Mouse (Mus musculus): ENCODE results near the gene S100a5. TPM values are rescaled to one million over a fixed set of nuclear protein-coding genes. Genes with fewer than 3 reads are reported as not detected.
A peak's percentile ranks its signal among the peaks of the same experiment; 100 is the strongest.

S100a5 gene
- polyA plus RNA-seq (2016; fragmentation: Nextera tagmentation; extraction: Ambion mirVana) = not detected in 2 replicates

DNA sequence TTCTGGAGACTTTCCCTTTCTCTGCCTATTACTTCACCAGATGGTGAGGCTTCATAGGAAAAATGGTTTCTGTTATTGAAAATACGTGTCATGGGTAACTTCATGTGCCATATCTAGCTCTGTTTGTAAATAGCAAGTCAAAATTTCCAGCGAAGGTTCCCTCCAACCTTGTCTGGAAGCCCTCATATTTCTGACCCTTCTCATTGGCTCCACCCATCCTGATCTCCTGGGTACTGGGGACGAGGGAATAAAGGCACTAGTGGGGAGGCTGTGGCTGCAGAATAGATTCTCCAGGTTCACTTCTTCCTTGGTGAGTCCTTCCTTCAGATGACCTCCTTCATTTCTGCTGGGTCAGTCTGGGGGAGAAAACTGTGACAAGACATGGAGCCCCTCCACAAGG, at the start of gene S100a5:
Gene S100a5 (plus strand): TSS at position 301 of the 400 bp plus-strand sequence.
- no peak for DNase-seq (ENCODE audit: extremely low spot score, low spot score)
- peaks cover 30% of the 10 kb centered on the region for H3K4me1 ChIP-seq
- H3K9me3 ChIP-seq = no peaks in the 10 kb centered on the region
- peaks cover 2% of the 10 kb centered on the region for H3K27me3 ChIP-seq (ENCODE audit: poor library complexity, severe bottlenecking)
- H3K36me3 ChIP-seq (replicated peaks) = no peaks in the 10 kb centered on the region
- WGBS = 73% methylated on average over 3 of the region's 3 CpGs
- H3K4me3 ChIP-seq = no peak within 1 kb of the TSS
- no peak within 1 kb of the TSS for H3K27ac ChIP-seq

DNA sequence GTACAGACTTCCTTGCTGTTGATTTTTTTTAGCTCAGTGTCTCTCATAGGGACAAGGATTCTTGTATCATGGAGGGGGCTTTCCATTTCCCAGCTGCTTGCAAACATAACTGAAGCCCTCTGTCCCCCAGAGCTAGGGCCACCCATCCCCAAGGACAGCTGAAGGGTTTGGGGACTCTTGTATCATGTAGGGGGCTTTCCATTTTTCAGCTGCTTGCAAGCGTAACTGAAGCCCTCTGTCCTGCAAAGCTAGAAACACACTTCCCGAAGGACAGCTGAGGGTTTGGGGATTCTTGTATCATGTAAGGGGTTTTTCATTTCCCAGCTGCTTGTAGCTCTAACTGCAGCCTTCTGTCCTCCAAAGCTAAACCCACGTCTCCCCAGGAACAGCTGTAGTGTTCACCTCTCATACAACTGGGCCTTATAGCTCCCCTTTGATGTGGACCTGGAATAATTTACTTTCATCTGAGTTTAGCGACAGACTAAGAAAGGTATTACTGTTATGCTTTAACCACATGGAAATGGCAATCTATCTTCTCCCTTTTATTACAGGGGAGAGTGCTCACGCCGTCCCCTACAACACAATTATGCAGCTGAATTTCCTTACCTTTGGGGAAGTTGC, 48.2 kb upstream of the S100a5 start, which contains the start of gene S100a3:
Gene S100a3 (plus strand): TSS at position 571 of the 621 bp plus-strand sequence.
- H3K4me3 ChIP-seq = no peak within 1 kb of the TSS
- H3K9me3 ChIP-seq = no peaks in the 10 kb centered on the region
- H3K27ac ChIP-seq = no peak within 1 kb of the TSS
- H3K36me3 ChIP-seq (replicated peaks) = no peaks in the 10 kb centered on the region
- no peaks in the 10 kb centered on the region for H3K27me3 ChIP-seq (ENCODE audit: poor library complexity, severe bottlenecking)
- DNase-seq (ENCODE audit: extremely low spot score, low spot score) = no peak
- peaks cover 4% of the 10 kb centered on the region; the same call in 1 of the 2 replicates for H3K4me1 ChIP-seq
- WGBS = 87% methylated on average over 6 of the region's 6 CpGs

DNA sequence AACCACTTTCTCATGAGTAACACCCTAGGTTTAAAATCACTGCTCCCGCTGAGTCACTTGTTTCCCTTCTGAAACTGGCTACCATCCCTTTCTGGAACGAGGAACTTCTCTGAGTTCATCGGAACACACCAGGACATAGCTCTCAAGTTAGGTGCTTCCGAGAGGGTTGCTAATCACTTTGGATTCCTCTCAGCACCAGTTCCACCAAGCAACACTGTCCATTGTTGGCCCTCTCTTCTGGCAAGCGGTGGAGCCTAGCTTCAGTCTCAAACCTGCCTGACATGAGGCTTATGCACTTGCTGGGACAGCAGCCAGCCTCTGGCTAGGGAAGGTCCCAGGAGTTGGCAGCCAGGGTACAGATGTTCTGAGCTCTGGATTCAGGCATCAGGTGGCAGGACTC, 33.6 kb upstream of the S100a5 start:
- Histone ChIP-seq H3K36me3 (replicated peaks) (no peaks in the 10 kb centered on the region), H3K27ac (no peak overlapping the region), H3K27me3 (ENCODE audit: poor library complexity, severe bottlenecking) (no peaks in the 10 kb centered on the region), H3K4me1 (no peaks in the 10 kb centered on the region), H3K9me3 (no peaks in the 10 kb centered on the region), H3K4me3 (no peak overlapping the region)
- DNase-seq (ENCODE audit: extremely low spot score, low spot score) = no peak
- WGBS = 88% methylated on average over 5 of the region's 5 CpGs

DNA sequence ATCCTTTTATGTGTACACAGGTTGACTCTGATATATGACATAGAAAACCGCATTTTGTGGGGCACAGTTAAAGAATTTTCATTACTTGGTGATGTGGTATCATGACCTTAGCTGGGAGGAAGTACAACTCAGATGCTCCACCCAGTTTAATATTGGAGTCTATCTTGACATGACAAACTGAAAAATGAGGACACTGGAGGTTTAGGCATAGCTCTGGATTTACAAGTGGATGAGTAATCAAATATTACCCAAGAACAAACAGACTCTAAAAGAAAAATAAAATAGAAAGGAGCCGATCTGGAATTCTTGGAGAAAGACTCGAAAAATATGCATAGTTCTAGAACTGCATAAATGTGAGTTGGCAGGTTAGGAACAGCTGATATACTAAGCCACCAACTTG, 33.0 kb upstream of the S100a5 start:
- no peak overlapping the region for H3K27ac ChIP-seq
- H3K36me3 ChIP-seq (replicated peaks) = no peaks in the 10 kb centered on the region
- H3K4me3 ChIP-seq = no peak overlapping the region
- no peaks in the 10 kb centered on the region for H3K27me3 ChIP-seq (ENCODE audit: poor library complexity, severe bottlenecking)
- DNase-seq (ENCODE audit: extremely low spot score, low spot score) = no peak
- H3K4me1 ChIP-seq = no peaks in the 10 kb centered on the region
- H3K9me3 ChIP-seq = no peaks in the 10 kb centered on the region
- 85% methylated on average over 3 of the region's 3 CpGs for WGBS

DNA sequence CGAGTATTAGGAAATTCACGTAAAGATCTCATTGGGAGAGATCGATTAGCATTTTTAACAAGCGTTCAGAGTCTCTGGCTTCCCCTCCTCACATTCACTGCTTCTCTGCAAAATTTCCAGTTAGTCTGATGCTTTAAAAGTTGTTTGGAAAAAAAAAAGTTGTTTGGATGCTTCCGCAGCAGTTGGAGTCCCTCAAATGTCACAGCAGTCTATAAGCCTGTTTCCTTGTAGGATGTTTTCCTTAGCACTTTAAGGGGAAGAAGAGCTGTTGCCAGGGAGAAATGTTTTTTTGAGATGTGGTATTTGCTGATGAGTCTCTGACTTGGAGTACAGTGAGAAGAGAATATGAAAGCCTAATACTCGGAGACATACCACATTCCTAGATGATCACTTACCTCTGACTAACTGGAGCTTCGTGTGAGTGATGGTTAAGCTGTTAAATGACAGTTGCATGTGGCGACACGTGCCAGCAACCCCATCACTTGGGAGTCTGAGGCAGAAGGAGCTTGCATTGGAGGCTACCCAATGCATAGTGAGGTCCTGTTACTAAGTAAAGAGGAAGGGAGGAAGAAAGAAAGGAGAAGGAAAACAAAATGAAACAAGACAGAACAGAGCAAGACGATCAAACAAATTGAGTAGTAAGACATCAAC, 31.8 kb upstream of the S100a5 start:
- no peak for DNase-seq (ENCODE audit: extremely low spot score, low spot score)
- 84% methylated on average over 10 of the region's 10 CpGs for WGBS
- no peak overlapping the region for H3K27ac ChIP-seq

DNA sequence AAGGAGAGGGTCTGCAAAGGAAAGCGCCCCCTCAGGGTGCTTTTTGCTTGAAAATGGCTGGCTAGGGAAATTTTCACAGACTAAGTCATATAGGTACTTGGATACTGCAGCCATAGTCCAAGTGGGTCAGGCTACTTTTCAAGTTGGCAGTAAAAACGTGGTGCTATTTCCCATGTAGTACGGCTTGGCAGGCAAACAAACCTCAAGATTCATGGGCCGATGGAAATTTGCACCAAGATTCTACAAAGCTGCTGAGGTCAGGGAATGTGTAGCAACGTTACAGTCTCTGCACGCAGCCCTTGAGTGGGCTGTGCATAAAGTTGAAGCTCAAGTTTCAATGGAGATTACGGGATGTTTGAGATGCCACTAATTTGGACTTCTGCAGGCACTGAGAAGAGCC, 28.9 kb upstream of the S100a5 start:
- no peak overlapping the region for H3K4me3 ChIP-seq
- DNase-seq (ENCODE audit: extremely low spot score, low spot score) = no peak
- no peaks in the 10 kb centered on the region for H3K27me3 ChIP-seq (ENCODE audit: poor library complexity, severe bottlenecking)
- 84% methylated on average over 7 of the region's 7 CpGs for WGBS
- no peaks in the 10 kb centered on the region for H3K9me3 ChIP-seq
- H3K36me3 ChIP-seq (replicated peaks) = no peaks in the 10 kb centered on the region
- H3K27ac ChIP-seq = no peak overlapping the region
- peaks cover 4% of the 10 kb centered on the region for H3K4me1 ChIP-seq

More for the DNA sequence above, 31.8 kb upstream of the S100a5 start:
- no peaks in the 10 kb centered on the region for H3K36me3 ChIP-seq (replicated peaks)
- no peaks in the 10 kb centered on the region for H3K27me3 ChIP-seq (ENCODE audit: poor library complexity, severe bottlenecking)
- no peaks in the 10 kb centered on the region for H3K4me1 ChIP-seq
- H3K9me3 ChIP-seq = no peaks in the 10 kb centered on the region
- H3K4me3 ChIP-seq = no peak overlapping the region

DNA sequence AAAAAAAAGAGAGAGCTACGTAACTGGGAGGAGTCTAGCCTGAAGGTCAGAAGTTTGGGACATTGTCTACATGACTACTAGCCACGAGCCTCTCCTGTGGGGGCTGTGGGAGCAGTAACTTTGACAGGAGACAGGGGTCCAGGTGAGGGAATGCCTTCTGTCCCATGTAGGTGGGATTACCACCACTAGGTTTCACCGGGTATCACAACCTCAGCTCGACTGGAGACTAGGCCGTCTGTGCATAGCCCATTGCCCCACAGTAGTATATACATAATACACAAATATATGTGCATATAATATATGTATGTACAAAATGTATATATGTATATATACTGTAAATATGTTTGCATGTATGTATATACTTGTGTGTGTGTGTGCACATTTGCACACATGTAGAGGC, 27.2 kb upstream of the S100a5 start:
- Histone ChIP-seq H3K36me3 (replicated peaks) (no peaks in the 10 kb centered on the region), H3K27ac (no peak overlapping the region), H3K4me3 (no peak overlapping the region), H3K4me1 (peaks cover 4% of the 10 kb centered on the region), H3K27me3 (ENCODE audit: poor library complexity, severe bottlenecking) (no peaks in the 10 kb centered on the region), H3K9me3 (no peaks in the 10 kb centered on the region)
- WGBS = 91% methylated on average over 5 of the region's 5 CpGs
- no peak for DNase-seq (ENCODE audit: extremely low spot score, low spot score)

DNA sequence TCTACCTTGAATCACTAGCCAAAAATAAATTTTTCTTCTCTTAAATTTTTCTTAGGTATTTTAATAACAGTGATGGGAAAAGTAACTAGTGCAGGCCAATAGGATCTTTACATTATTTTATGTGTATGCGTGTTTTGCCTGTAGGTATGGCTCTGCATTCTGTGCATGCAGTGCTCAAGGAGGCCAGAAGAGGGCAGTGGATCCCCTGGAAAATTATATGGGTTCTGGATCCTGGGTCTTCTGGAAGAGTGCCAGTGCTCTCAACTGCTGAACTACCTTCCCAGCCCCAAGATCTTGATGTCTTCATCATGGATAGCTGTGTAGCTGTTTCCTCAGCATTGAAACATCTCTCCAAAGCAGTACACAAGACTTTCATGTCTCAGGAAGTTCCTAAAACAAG, 26.2 kb upstream of the S100a5 start:
- no peaks in the 10 kb centered on the region for H3K9me3 ChIP-seq
- peaks cover 4% of the 10 kb centered on the region for H3K4me1 ChIP-seq
- H3K4me3 ChIP-seq = no peak overlapping the region
- WGBS = 87% methylated on average over 1 of the region's 1 CpGs
- H3K27ac ChIP-seq = no peak overlapping the region
- H3K27me3 ChIP-seq (ENCODE audit: poor library complexity, severe bottlenecking) = no peaks in the 10 kb centered on the region
- no peak for DNase-seq (ENCODE audit: extremely low spot score, low spot score)
- no peaks in the 10 kb centered on the region for H3K36me3 ChIP-seq (replicated peaks)

DNA sequence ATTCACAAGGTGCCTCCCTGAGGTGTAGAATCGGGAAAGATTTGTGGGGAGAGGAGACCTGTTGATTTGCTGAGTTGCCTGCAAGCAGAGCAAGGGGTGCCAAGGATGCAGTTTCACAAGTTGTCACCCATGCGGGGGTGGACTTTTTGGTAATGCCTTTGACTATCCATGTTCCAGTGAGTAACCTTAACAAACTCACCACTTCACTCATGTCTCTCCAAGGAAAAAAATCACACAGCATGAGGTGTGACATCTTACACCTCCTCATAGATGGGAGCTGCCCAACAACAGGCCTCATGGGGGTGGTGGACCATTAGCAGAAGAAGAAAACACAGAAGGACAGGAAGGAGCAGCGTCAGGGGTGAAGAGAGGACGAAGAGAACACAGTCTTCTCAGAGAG, 25.8 kb upstream of the S100a5 start:
- H3K9me3 ChIP-seq = no peaks in the 10 kb centered on the region
- no peak for DNase-seq (ENCODE audit: extremely low spot score, low spot score)
- peaks cover 4% of the 10 kb centered on the region for H3K4me1 ChIP-seq
- H3K27me3 ChIP-seq (ENCODE audit: poor library complexity, severe bottlenecking) = no peaks in the 10 kb centered on the region
- no peaks in the 10 kb centered on the region for H3K36me3 ChIP-seq (replicated peaks)
- 89% methylated on average over 4 of the region's 4 CpGs for WGBS
- no peak overlapping the region for H3K4me3 ChIP-seq
- H3K27ac ChIP-seq = no peak overlapping the region

DNA sequence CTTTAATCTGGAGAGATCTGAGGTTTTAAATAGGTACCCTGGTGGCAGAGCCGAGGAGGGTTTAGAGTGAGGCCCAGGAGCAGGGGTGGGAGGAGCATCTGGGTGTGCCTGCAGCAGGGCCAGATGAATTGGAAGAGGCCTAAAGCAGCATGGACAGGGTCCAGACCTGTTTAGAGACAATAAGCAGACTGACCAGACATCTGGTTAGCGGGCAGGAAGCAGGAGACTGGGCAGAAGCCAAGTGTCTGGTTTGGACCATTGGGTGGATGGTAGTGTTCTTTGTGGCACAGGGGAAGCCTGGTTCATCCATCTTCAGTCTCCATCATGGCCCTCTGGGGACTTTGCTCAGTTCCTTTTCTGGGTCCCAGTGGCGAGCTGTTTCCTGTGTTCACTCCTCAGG, 24.4 kb upstream of the S100a5 start:
- Histone ChIP-seq H3K36me3 (replicated peaks) (no peaks in the 10 kb centered on the region), H3K27ac (no peak overlapping the region)
- WGBS = 60% methylated on average over 3 of the region's 3 CpGs

DNA sequence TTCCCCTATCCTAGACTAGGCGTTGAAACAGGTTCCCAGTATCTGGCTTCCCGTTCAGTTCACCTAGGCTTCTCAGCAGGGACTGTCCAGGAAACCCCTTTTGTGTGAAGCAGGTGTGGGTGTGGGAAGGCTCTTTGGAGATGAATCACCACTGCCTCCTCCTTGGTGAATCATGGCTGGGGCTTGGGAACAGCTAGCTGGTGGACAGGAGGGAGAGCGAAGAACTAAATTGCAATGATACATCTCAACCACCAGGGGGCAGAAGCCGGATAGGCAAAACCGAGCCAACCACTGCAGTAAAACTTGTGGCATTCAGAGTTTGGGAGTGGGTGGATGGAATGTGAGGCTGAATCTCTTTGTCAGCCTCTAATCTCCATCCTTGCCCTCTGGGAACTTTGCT, 22.7 kb upstream of the S100a5 start:
- H3K27me3 ChIP-seq (ENCODE audit: poor library complexity, severe bottlenecking) = no peaks in the 10 kb centered on the region
- H3K36me3 ChIP-seq (replicated peaks) = no peaks in the 10 kb centered on the region
- H3K9me3 ChIP-seq = no peaks in the 10 kb centered on the region
- H3K4me3 ChIP-seq = no peak overlapping the region
- WGBS = 33% methylated on average over 5 of the region's 5 CpGs
- H3K27ac ChIP-seq = no peak overlapping the region
- peaks cover 11% of the 10 kb centered on the region for H3K4me1 ChIP-seq
- DNase-seq (ENCODE audit: extremely low spot score, low spot score) = peak; percentile 66

More for the DNA sequence above, 24.4 kb upstream of the S100a5 start:
- no peak for DNase-seq (ENCODE audit: extremely low spot score, low spot score)
- no peaks in the 10 kb centered on the region for H3K9me3 ChIP-seq
- no peak overlapping the region for H3K4me3 ChIP-seq
- peaks cover 4% of the 10 kb centered on the region for H3K4me1 ChIP-seq
- H3K27me3 ChIP-seq (ENCODE audit: poor library complexity, severe bottlenecking) = no peaks in the 10 kb centered on the region

DNA sequence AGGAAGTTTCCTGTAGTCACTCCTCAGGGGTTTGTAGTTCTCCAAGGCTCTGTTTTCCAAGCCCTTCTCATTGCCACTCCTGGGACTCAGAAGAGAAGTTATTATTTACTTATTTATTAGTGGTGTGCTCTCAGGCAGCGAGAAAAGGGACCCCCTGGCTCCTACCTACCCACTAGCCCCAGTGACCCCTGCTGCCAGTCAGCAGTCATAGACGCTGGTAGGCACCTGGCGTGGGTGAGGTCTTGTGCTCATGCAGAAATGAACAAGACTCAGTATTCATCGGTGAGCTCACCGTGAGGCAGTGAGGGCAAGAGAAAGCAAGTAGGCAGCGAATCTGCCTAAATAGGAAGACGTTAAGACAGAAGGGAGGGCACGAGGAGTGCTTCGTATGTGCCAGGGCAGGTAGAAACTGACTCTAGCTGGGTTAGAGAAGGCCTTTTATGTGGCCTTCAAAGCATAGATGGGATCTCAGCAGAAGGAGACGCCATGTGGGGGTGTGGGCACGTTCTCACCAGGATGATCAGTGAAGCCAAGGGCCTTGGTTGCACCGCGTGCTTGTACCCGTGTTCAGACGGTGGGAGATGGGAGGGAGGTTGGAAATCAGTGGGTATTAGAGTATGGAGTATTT, 22.2 kb upstream of the S100a5 start:
- Histone ChIP-seq H3K4me3 (no peak overlapping the region), H3K36me3 (replicated peaks) (no peaks in the 10 kb centered on the region), H3K9me3 (no peaks in the 10 kb centered on the region), H3K27ac (no peak overlapping the region), H3K27me3 (ENCODE audit: poor library complexity, severe bottlenecking) (no peaks in the 10 kb centered on the region), H3K4me1 (peaks cover 13% of the 10 kb centered on the region)
- no peak for DNase-seq (ENCODE audit: extremely low spot score, low spot score)
- 86% methylated on average over 15 of the region's 15 CpGs for WGBS

DNA sequence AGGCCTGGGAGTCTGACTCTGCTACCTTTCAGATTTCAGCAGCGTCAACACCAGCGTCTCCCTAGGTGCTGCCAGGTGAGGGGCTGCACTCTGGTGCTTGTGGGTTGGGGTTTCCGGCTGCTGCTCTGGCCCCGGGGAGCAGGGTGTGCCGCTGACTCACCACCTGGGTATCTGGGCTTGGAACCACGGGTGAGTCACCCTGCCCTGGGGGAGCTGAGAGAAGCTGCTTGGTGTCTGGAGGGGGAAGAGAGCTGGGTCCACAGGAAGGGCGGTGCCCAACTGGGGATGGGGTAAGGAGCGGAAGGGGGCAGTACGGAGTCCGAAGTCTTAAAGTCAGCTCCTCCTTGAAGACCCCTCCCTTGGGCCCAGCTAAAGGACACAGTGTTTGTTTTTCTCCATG, 21.4 kb upstream of the S100a5 start:
- Histone ChIP-seq H3K36me3 (replicated peaks) (no peaks in the 10 kb centered on the region), H3K27me3 (ENCODE audit: poor library complexity, severe bottlenecking) (no peaks in the 10 kb centered on the region), H3K4me1 (peaks cover 13% of the 10 kb centered on the region), H3K9me3 (no peaks in the 10 kb centered on the region), H3K27ac (0 out of 2 replicates have a peak overlapping the region, but pooled peaks have one; percentile 15), H3K4me3 (no peak overlapping the region)
- 71% methylated on average over 10 of the region's 10 CpGs for WGBS
- DNase-seq (ENCODE audit: extremely low spot score, low spot score) = no peak

Measured in forebrain, embryonic 10.5 days (tissue).